Mouse (Mus musculus) embryo, embryonic 10.5 days (tissue): Measurements from ENCODE around the gene Osbp2.

ENCODE experiments used
- DNase-seq: peaks from one replicate; pipeline ENCODE4 v3.0.0-alpha.2; 2015; ENCODE audit warnings: low spot score

Osbp2 gene

GRCm38 (mm10) chr11:3703089-3703992 lies 160.4 kb downstream of the Osbp2 start:
- no peak for DNase-seq

DNA sequence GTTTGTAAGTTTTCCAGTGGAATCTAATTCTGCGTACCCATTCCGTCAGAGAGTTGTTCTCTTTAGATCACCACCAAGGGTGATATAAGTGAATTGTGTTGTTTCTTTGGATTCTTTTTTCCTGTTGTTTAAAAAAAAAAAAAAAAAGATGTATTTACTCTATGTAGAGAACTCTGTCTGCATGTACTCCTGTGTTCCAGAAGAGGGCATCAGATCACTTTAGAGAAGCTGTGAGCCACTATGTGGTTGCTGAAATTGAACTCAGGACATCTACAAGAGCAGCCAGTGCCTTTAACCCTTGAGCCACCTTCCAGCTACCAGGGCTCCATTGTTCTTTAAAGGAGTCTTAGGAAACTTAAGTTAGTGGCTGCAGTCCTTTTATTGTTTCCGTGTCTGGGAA lies 166.3 kb downstream of the Osbp2 start:
- peak; percentile 6 for DNase-seq

DNA sequence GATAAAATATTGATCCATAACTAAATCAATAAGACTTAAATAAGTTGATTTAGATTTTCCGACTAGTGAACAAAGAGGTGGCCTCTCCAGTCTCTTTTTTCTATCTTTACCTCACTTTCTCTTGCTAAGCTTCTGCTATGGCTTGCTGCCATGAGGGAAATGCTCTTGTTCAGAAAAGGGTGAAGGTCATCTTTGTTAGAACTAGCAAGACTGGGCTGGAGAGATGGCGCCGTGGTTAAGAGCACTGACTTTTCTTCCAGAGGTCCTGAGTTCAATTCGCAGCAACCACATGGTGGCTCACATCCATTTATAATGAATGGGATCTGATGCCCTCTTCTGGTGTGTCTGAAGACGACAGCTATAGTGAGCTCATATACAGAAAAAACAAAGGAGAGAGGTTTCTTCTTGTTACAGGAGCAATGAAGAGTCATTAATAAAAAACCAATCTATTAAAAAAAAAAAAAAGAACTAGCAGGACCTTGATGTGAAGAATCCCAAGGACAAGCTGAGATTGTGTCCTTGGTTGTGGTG lies 167.6 kb downstream of the Osbp2 start:
- no peak for DNase-seq

DNA sequence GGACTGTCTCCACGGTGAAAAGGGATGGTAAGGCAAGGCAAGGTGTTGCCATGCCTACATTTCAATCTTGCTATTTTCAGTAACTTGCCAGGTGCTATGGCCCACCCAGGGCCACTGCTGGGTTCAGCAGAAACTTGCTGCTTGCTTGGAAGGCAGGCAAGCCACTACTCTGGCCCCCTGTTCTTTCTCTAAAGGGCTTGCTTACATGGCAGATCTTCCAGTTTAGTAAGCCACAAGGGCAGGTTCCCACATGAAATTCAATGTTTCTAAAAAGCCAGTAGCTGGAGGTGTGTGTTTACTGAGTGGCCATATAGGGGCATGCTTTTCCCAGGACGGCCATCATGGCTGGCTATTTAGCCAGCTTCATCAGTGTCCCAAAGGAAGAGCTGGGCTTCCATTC lies 172.0 kb downstream of the Osbp2 start:
- DNase-seq, result no peak

DNA sequence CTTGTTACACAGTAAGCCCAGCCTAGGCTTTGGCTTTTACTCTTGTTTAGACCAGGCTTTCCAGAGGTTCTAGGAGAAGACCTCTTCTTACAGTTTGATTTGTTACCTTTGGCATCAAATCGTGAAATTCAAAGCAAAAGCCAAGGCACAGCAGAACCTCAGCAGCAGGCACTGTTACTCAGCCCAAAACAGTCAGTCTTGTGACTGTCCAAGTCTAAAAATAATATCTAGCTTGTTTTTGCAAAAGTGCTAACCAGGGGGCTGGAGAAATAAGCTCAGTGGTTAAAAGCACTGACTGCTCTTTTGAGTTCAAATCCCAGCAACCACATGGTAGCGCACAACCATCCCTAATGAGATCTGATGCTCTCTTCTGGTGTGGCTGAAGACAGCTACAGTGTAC lies 176.8 kb downstream of the Osbp2 start:
- DNase-seq, result no peak

DNA sequence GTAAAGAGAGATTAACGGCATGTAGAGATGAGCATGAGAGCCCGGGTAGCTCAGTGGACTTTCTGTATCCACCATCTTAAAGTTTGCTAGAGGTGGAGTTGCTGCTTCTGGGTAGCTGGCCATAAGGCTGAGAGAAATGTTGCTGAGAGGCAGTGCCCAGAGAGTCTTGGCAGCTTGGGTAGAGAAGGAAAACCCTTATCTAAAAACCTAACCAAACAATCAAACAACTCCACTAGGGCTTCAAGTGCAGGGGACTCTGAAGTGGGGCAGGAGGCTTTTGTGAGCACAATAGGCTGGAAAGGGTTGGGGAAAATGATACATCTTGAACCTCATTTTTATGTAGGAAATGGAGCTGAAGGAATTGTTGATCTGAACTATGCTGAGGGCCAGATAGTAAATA lies 177.4 kb downstream of the Osbp2 start:
- DNase-seq, result no peak

DNA sequence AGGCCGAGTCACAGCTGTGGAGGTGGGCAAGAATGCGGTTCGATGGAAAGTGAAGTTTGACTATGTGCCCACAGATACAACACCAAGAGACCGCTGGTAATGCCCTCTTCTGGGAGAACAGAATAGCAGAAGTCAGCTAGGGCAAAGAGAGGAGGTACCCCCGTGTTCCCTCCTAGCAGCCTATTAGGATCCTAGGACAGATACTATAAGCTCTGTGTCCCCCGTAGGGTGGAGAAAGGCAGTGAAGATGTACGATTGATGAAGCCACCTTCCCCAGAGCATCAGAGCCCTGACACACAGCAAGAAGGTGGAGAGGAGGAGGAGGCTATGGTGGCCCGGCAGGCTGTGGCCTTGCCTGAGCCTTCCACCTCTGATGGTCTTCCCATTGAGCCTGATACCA lies 178.3 kb downstream of the Osbp2 start:
- DNase-seq, result no peak

DNA sequence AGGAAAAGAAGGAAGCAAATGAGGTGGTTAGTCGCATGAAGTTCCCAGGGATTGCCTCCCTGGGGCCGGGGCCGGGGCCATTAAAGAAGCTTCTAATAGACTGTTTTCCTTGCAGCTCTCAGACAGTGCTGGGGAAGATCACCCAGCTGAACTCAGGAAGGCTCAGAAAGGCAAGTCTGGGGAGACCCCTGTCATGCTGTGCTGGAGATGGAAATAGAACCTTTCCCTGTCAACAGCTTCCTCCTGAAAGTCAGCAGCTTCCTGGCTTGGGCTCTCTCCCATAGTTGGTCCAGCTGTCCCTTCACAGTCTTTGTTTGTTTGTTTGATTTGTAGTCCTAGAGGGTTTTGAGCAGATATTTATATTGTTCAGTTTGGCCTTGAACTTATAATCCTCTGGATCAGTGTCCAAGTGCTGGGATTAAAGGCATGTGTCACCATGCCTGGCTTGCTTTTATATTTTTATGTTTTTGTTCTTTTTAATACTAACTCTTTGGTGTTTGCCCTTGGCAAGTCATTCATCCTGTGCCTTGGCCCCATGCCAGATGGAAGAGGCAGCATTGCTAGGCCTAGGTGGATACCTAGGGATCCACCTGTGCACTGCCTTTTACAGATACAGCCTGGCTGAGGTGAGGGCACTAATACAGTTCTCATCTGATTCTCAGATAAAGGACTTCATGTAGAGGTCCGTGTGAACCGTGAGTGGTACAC lies 178.8 kb downstream of the Osbp2 start:
- no peak for DNase-seq

GRCm38 (mm10) chr11:3684232-3684631 lies 179.5 kb downstream of the Osbp2 start:
- no peak for DNase-seq

- no peak for DNase-seq
These were observed 180.0 kb downstream of the Osbp2 start for GRCm38 (mm10) chr11:3683696-3684095.

- no peak for DNase-seq
These were observed 183.9 kb downstream of the Osbp2 start for GRCm38 (mm10) chr11:3679771-3680170.

- DNase-seq, result no peak
These were observed 186.5 kb downstream of the Osbp2 start for GRCm38 (mm10) chr11:3677204-3677603.

- no peak for DNase-seq
These were observed 187.3 kb downstream of the Osbp2 start for GRCm38 (mm10) chr11:3676423-3676822.

DNA sequence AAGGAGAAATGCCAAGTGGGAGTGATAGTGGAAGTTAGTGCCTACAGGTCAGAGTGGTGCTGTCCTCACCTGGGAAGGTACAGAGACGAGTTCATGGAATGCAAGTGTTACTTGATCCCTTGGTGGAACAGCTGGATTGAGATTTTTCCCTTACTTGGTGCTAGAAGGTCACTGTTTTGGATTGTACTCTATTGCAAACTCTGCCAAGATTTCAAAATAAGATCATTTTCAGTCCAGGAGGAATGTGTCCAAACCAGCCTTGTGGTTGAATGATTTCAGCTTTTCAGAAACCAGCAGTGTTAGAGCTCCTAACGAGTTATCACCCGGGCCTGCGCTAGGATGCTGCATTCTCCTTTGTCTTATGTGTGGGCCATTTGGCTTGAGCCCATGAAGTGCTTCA lies 189.2 kb downstream of the Osbp2 start:
- no peak for DNase-seq

DNA sequence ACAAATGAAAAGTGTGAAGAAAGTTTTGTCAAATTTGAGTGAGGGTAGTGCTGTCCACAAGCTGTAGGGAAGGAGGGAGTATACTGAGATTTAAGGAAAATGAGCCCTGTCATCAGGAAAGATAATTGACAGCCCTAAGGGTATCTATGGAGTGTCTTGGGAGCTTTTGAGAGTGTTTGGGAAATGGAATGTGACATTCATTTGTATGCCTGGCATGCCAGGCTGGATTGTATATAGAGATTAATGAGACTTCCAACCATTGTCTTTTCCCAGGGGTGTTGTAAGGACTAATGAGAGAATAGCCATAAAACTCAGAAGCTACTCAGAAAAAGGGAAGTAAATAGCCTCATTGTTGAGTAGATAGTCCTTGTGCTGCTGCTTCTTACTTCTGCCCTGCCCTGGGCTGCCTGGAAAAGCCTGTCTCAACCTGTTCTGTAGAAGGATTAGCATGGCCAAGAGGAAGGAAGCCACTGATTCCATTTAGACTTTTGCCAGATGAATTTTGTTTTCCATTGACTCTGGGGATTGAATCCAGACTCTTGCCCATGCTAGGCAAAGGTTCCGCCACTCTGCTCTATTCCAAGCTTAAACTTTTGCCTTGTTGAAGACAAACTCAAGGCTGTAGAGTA lies 192.6 kb downstream of the Osbp2 start:
- no peak for DNase-seq

DNA sequence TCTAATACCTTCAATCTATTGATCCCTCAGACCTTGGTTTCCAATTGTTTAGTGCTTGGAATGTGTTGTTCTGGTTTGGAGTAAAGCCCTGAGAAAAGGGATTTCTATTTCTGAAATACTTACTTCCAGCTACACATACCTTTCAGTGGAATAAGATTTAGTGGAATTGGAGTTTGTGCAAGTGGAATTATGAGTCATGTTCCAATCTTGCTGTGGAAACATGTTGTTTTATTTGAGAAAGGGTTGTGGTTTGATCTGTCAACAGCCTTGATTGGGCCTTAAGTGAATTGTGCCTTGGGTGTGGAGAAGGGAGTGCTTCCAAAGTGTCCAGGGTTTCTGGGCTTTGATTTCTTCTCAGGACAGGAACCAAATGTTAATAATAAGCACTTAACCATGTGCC lies 193.9 kb downstream of the Osbp2 start:
- DNase-seq, result no peak

DNA sequence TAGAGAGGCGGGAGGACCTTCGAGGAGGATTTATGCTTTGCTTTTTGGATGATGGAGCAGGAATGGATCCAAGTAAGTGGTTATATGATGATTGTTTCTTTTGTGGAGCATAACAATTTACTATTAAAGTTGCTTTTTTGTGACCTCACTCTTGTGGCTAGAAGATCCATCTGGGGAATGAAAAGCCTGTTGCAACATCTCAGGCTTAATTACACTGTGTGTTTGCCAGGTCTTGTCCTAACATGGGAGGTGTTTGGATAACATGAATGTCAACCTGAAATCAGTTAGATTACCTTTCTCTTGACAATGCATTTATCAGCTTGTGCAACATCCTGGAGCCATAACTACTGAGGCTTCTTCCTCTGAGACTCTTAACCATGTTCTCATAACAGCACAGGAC lies 194.9 kb downstream of the Osbp2 start:
- DNase-seq, result no peak

GRCm38 (mm10) chr11:3667506-3667905 lies 196.2 kb downstream of the Osbp2 start:
- no peak for DNase-seq

- no peak for DNase-seq
These were observed 201.7 kb downstream of the Osbp2 start for GRCm38 (mm10) chr11:3661964-3662363.
